15 mouse cellular contexts compared by ENCODE assay signal in genomic region chr9:6665679-6666078, GRCm38 (mm10).
"Had no signal": no experiment of that assay in that cellular context is flagged by ENCODE, and none has a peak within 500 bp of the region (broad histone marks: within the 10 kb centered on the region; RNA-seq: fewer than 3 reads in every experiment).

No protein-coding gene starts in this region.

- DNase-seq: lung, adult 18-20 months; lung, embryonic 14.5 days; lung, postnatal 10 days; lung, postnatal 4 days; midbrain, embryonic 14.5 days; right cerebral cortex, postnatal 14 days; thymus, adult 2 months; thymus, postnatal 25 days; thymus, postnatal 4 days had no signal

- ATAC-seq: midbrain, embryonic 16.5 days had no signal

- H3K4me2 ChIP-seq: lung, embryonic 14.5 days; midbrain, embryonic 12.5 days; neural tube, embryonic 12.5 days; stomach, embryonic 15.5 days had no signal

- H3K4me3 ChIP-seq: midbrain, embryonic 10.5 days; midbrain, embryonic 12.5 days; neural tube, embryonic 12.5 days; stomach, embryonic 15.5 days had no signal

- H3K27ac ChIP-seq: midbrain, embryonic 10.5 days; midbrain, embryonic 12.5 days; neural tube, embryonic 12.5 days; stomach, embryonic 15.5 days; stomach, postnatal 0 days had no signal

- H3K36me3 ChIP-seq: midbrain, embryonic 10.5 days; midbrain, embryonic 12.5 days; neural tube, embryonic 12.5 days; stomach, embryonic 15.5 days had no signal

- H3K4me1 ChIP-seq: midbrain, embryonic 10.5 days; midbrain, embryonic 12.5 days; neural tube, embryonic 12.5 days; stomach, embryonic 15.5 days had no signal

- H3K9ac ChIP-seq: lung, embryonic 14.5 days; midbrain, embryonic 12.5 days; neural tube, embryonic 12.5 days; stomach, embryonic 15.5 days had no signal

- H3K27me3 ChIP-seq: midbrain, embryonic 12.5 days; neural tube, embryonic 12.5 days; stomach, embryonic 15.5 days had no signal

- H3K9me3 ChIP-seq: midbrain, embryonic 10.5 days; midbrain, embryonic 12.5 days; neural tube, embryonic 12.5 days; stomach, embryonic 15.5 days had no signal
